Mouse (Mus musculus) monocyte, adult 59 days (primary cell): ENCODE data around the gene Prss27. TPM values are rescaled to one million over a fixed set of nuclear protein-coding genes. Genes with fewer than 3 reads are reported as not detected.

ENCODE experiments used
- total RNA-seq, 2 experiments: library from RNA; stranded (reverse); gene quantifications; one replicate each; pipeline ENCODE4 v1.2.4; 2023

Gene Prss27
- total RNA-seq: not detected

GRCm38 (mm10) chr17:24037844-24038243 lies at the start of gene Prss27:
Prss27 (plus strand) TSS chr17:24038144.

GRCm38 (mm10) chr17:23997901-23998300 lies 40.0 kb upstream of the Prss27 start, which contains the start of gene Prss22:
Prss22 (minus strand) TSS chr17:23998100.

DNA sequence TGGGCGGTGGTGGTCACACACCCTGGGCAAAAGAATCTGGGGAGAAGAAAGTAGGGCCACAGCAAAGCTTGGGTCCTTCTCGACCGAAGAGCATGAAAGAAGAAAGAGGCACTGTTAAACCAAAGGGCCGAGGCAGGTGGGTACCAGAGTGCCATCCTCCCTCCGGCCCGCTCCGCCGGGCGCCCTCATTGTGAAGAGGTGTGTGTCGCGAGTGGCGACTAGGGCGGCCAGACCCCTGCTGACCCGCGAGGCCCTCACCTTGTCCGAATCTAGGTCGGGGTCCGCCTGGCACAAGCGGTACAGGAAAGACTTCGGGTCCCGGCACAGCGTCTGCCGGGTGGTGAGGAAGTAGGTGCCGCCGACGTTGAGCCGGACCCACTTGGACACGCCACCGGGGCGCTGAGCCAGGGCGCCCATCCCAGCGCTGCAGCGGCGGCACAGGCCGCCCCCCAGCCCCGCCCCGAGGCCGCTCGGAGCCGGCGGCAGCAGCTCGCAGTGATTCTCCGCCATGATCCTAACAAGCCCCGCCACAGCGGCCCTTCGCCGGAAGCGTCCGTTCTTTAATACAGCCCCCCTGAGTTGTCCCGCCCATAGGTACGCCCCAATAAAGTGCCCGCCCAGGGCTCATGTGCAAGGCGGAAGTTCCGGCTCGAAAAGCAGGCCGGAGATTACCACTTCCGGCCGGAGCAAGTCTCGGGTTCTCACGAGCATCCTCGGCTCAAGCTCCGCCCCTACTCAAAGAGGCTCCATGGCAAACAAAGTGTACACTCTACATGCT lies 35.2 kb downstream of the Prss27 start, which contains the start of gene Kctd5:
Gene Kctd5, minus strand, starts transcription at position 567 of the 778 bp plus-strand sequence.

Other genes with a start within 250 kb of the Prss27 start
- 100 to 1,000 TPM; 847 to 887 TPM for gene Srrm2, start 247.6 kb upstream of the Prss27 start, total RNA-seq
- gene Elob, start 209.0 kb upstream of the Prss27 start, total RNA-seq: 100 to 1,000 TPM; 156 to 174 TPM
- not detected for gene Prss33, start 202.1 kb upstream of the Prss27 start, total RNA-seq
- gene Prss32, start 194.3 kb upstream of the Prss27 start, total RNA-seq: not detected
- not detected for gene Prss41, start 194.0 kb upstream of the Prss27 start, total RNA-seq
- gene Prss21, start 170.1 kb upstream of the Prss27 start, total RNA-seq: not detected
- not detected for gene Dcpp1, start 157.3 kb upstream of the Prss27 start, total RNA-seq
- gene Dcpp2, start 157.3 kb upstream of the Prss27 start, total RNA-seq: not detected
- gene Dcpp3, start 120.7 kb upstream of the Prss27 start, total RNA-seq: not detected
- gene Sbp, start 96.5 kb upstream of the Prss27 start, total RNA-seq: not detected
- gene Sbpl, start 82.9 kb upstream of the Prss27 start, total RNA-seq: not detected
- 1 to 10 TPM; 3.1 to 3.4 TPM for gene Prss30, start 57.6 kb upstream of the Prss27 start, total RNA-seq
- not detected for gene Prss22, start 40.0 kb upstream of the Prss27 start, total RNA-seq
- 10 to 100 TPM; 16.8 to 19.2 TPM for gene Kctd5, start 35.3 kb downstream of the Prss27 start, total RNA-seq
- gene Pdpk1, start 112.8 kb downstream of the Prss27 start, total RNA-seq: 10 to 100 TPM; 44.5 to 51.8 TPM
- 10 to 100 TPM; 62.8 to 72.6 TPM for gene Amdhd2, start 125.6 kb downstream of the Prss27 start, total RNA-seq
- gene Atp6v0c, start 131.6 kb downstream of the Prss27 start, total RNA-seq: 100 to 1,000 TPM; 462 to 465 TPM
- 1 to 10 TPM; 5.5 to 6.0 TPM for gene Tbc1d24, start 167.4 kb downstream of the Prss27 start, total RNA-seq
- gene Ntn3, start 171.4 kb downstream of the Prss27 start, total RNA-seq: under 1 TPM; 0.43 to 0.50 TPM
- 1 to 10 TPM; 4.1 to 6.2 TPM for gene Tedc2, start 182.7 kb downstream of the Prss27 start, total RNA-seq
- gene Ccnf, start 213.3 kb downstream of the Prss27 start, total RNA-seq: 10 to 100 TPM; 15.7 to 16.9 TPM